Mouse (Mus musculus): ENCODE measurements around the gene Tbca.

The Tbca gene

GRCm38 (mm10) chr13:94843236-94843635 is 54.5 kb downstream of the Tbca start:
- in situ Hi-C loops (cut with MboI; ENCODE audit: low sequenced_read_pairs): no loop called here

GRCm38 (mm10) chr13:94847870-94848269 is 59.2 kb downstream of the Tbca start:
- in situ Hi-C loops (cut with MboI; ENCODE audit: low sequenced_read_pairs): no loop called here

- in situ Hi-C loops (cut with MboI; ENCODE audit: low sequenced_read_pairs): no loop called here
Observed at GRCm38 (mm10) chr13:94849351-94849750, 60.6 kb downstream of the Tbca start.

GRCm38 (mm10) chr13:94858016-94858575 is 69.4 kb downstream of the Tbca start:
- in situ Hi-C loops (cut with MboI; ENCODE audit: low sequenced_read_pairs): no loop called here

GRCm38 (mm10) chr13:94859256-94859655 is 70.5 kb downstream of the Tbca start:
- in situ Hi-C loops (cut with MboI; ENCODE audit: low sequenced_read_pairs): no loop called here

- in situ Hi-C loops (cut with MboI; ENCODE audit: low sequenced_read_pairs): no loop called here
Observed at GRCm38 (mm10) chr13:94862491-94863230, 74.0 kb downstream of the Tbca start.

- in situ Hi-C loops (cut with MboI; ENCODE audit: low sequenced_read_pairs): no loop called here
Observed at GRCm38 (mm10) chr13:94866906-94867305, 78.2 kb downstream of the Tbca start.

GRCm38 (mm10) chr13:94867772-94868171 is 79.1 kb downstream of the Tbca start:
- in situ Hi-C loops (cut with MboI; ENCODE audit: low sequenced_read_pairs): no loop called here

GRCm38 (mm10) chr13:94868478-94868950 is 79.8 kb downstream of the Tbca start:
- in situ Hi-C loops (cut with MboI; ENCODE audit: low sequenced_read_pairs): no loop called here

GRCm38 (mm10) chr13:94869541-94869940 is 80.8 kb downstream of the Tbca start:
- in situ Hi-C loops (cut with MboI; ENCODE audit: low sequenced_read_pairs): no loop called here

GRCm38 (mm10) chr13:94870071-94870460 is 81.4 kb downstream of the Tbca start:
- in situ Hi-C loops (cut with MboI; ENCODE audit: low sequenced_read_pairs): no loop called here

GRCm38 (mm10) chr13:94870461-94871186 is 81.9 kb downstream of the Tbca start:
- in situ Hi-C loops (cut with MboI; ENCODE audit: low sequenced_read_pairs): no loop called here

GRCm38 (mm10) chr13:94871806-94872320 is 83.2 kb downstream of the Tbca start:
- in situ Hi-C loops (cut with MboI; ENCODE audit: low sequenced_read_pairs): no loop called here

- in situ Hi-C loops (cut with MboI; ENCODE audit: low sequenced_read_pairs): no loop called here
Observed at GRCm38 (mm10) chr13:94872439-94872838, 83.7 kb downstream of the Tbca start.

GRCm38 (mm10) chr13:94873111-94874038 is 84.7 kb downstream of the Tbca start:
- in situ Hi-C loops (cut with MboI; ENCODE audit: low sequenced_read_pairs): no loop called here

GRCm38 (mm10) chr13:94874039-94874425 is 85.3 kb downstream of the Tbca start:
- in situ Hi-C loops (cut with MboI; ENCODE audit: low sequenced_read_pairs): no loop called here

- in situ Hi-C loops (cut with MboI; ENCODE audit: low sequenced_read_pairs): no loop called here
Observed at GRCm38 (mm10) chr13:94874656-94875395, 86.1 kb downstream of the Tbca start.

GRCm38 (mm10) chr13:94875396-94875880 is 86.7 kb downstream of the Tbca start, which contains the start of gene Otp:
Gene Otp, plus strand, starts transcription at chr13:94875602.
- in situ Hi-C loops (cut with MboI; ENCODE audit: low sequenced_read_pairs): no loop called here
